Mouse (Mus musculus) Muller cell, postnatal 12 days (primary cell): Measurements from ENCODE around the gene Ciita.

Experiments used
- DNase-seq: peaks from one replicate; pipeline ENCODE4 v3.0.0-alpha.2; 2015; ENCODE audit errors: inconsistent ontology term

The Ciita gene

GRCm38 (mm10) chr16:10549600-10549999 lies 69.7 kb downstream of the Ciita start:
- no peak for DNase-seq

- no peak for DNase-seq
These were observed 71.7 kb downstream of the Ciita start for GRCm38 (mm10) chr16:10551592-10551991.

- DNase-seq = no peak
These were observed 74.0 kb downstream of the Ciita start for GRCm38 (mm10) chr16:10553858-10554257.

GRCm38 (mm10) chr16:10559991-10560390 lies 80.1 kb downstream of the Ciita start:
- DNase-seq = no peak

GRCm38 (mm10) chr16:10565278-10565885 lies 85.5 kb downstream of the Ciita start:
- peak; percentile 69 for DNase-seq

GRCm38 (mm10) chr16:10567153-10567552 lies 87.3 kb downstream of the Ciita start:
- DNase-seq = no peak

GRCm38 (mm10) chr16:10569809-10570395 lies 90.0 kb downstream of the Ciita start:
- DNase-seq = peak; percentile 72

GRCm38 (mm10) chr16:10570708-10571107 lies 90.8 kb downstream of the Ciita start:
- no peak for DNase-seq

- no peak for DNase-seq
These were observed 92.0 kb downstream of the Ciita start for GRCm38 (mm10) chr16:10571820-10572219.

GRCm38 (mm10) chr16:10574936-10575335 lies 95.1 kb downstream of the Ciita start:
- DNase-seq = peak; percentile 55

- DNase-seq = no peak
These were observed 96.1 kb downstream of the Ciita start for GRCm38 (mm10) chr16:10575915-10576314.

- no peak for DNase-seq
These were observed 97.7 kb downstream of the Ciita start for GRCm38 (mm10) chr16:10577548-10577947.
